Mouse (Mus musculus) heart, embryonic 11.5 days (tissue): ENCODE data around the gene Tspoap1. TPM values are rescaled to one million over a fixed set of nuclear protein-coding genes. Genes with fewer than 3 reads are reported as not detected.

Experiments
- ATAC-seq: fragments of 200-750 bp; cut with Nextera tagmentation; replicated peaks from 2 replicates; pipeline ENCODE4 v1.8.0; 2017; ENCODE audit warnings: moderate library complexity; ENCODE audit not compliant: insufficient number of reproducible peaks, low FRiP score, low TSS enrichment
- H3K27ac ChIP-seq: fragments of 300-500 bp; sonication (generic); 2 replicates; pipeline ENCODE4 v1.5.1; 2014; ENCODE audit warnings: mild to moderate bottlenecking, low read depth, low read length
- H3K27me3 ChIP-seq: fragments of 300-500 bp; sonication (generic); 2 replicates; pipeline ENCODE4 v1.6.1; 2014; ENCODE audit warnings: mild to moderate bottlenecking, low read length, mixed read lengths; ENCODE audit not compliant: control insufficient read depth, insufficient read depth
- H3K36me3 ChIP-seq: fragments of 300-500 bp; sonication (generic); 2 replicates; pipeline ENCODE4 v1.6.1; 2014; ENCODE audit warnings: mild to moderate bottlenecking, low read length, moderate library complexity, mixed read lengths; ENCODE audit not compliant: control insufficient read depth, insufficient read depth
- H3K4me1 ChIP-seq: fragments of 300-500 bp; sonication (generic); 2 replicates; pipeline ENCODE4 v1.6.1; 2014; ENCODE audit warnings: low read length; ENCODE audit not compliant: control insufficient read depth, insufficient read depth
- H3K4me2 ChIP-seq: fragments of 300-500 bp; sonication (generic); 2 replicates; pipeline ENCODE4 v1.6.1; 2014; ENCODE audit warnings: mild to moderate bottlenecking, moderate library complexity
- H3K4me3 ChIP-seq: fragments of 300-500 bp; sonication (generic); 2 replicates; pipeline ENCODE4 v1.5.1; 2014; ENCODE audit warnings: low read depth, low read length
- H3K9ac ChIP-seq: fragments of 300-500 bp; sonication (generic); 2 replicates; pipeline ENCODE4 v1.6.1; 2014; ENCODE audit warnings: mild to moderate bottlenecking, low read depth, low read length, moderate library complexity
- H3K9me3 ChIP-seq: fragments of 300-500 bp; sonication (generic); replicated peaks from 2 replicates; pipeline ENCODE4 v1.6.1; 2016; ENCODE audit warnings: low read length; ENCODE audit not compliant: control insufficient read depth
- WGBS: fragments of 180-500 bp; shearing (Covaris S2); extraction: QIAGEN DNeasy Blood & Tissue Kit; methylation state at CpG from one replicate; pipeline ENCODE4 v1.1.7; 2014; ENCODE audit not compliant: insufficient replicate concordance; 5-methylcytosine and 5-hydroxymethylcytosine counted together
- polyA plus RNA-seq: library from polyadenylated mRNA; unstranded; fragments of >200 nt; fragmentation: Nextera tagmentation; extraction: Ambion mirVana; gene quantifications from 2 replicates; pipeline ENCODE4 v1.2.1, GENCODE M21; 2014

Tspoap1 gene
- polyA plus RNA-seq, 1 experiment from 2014 or later = 0.72 TPM

GRCm38 (mm10) chr11:87725964-87726562 is 34.3 kb upstream of the Tspoap1 start:
- Histone ChIP-seq H3K9me3 (no peaks in the 10 kb centered on the region), H3K27me3 (no peaks in the 10 kb centered on the region), H3K36me3 (no peaks in the 10 kb centered on the region), H3K9ac (peak overlapping the region; percentile 69), H3K4me1 (peaks cover 26% of the 10 kb centered on the region), H3K4me3 (no peak overlapping the region), H3K27ac (peak overlapping the region; percentile 94), H3K4me2 (peak overlapping the region; percentile 56)
- peak; percentile 86 for ATAC-seq
- WGBS = 8% methylated on average over 6 of the region's 6 CpGs

GRCm38 (mm10) chr11:87727021-87727420 is 33.3 kb upstream of the Tspoap1 start:
- H3K27ac ChIP-seq = peak overlapping the region; percentile 94
- 59% methylated on average over 11 of the region's 11 CpGs for WGBS
- H3K9ac ChIP-seq = peak overlapping the region; percentile 44
- H3K4me3 ChIP-seq = no peak overlapping the region
- no peaks in the 10 kb centered on the region for H3K9me3 ChIP-seq
- peaks cover 26% of the 10 kb centered on the region for H3K4me1 ChIP-seq
- ATAC-seq = no peak
- H3K27me3 ChIP-seq = no peaks in the 10 kb centered on the region
- no peaks in the 10 kb centered on the region for H3K36me3 ChIP-seq
- no peak overlapping the region; the same call in 1 of the 2 replicates for H3K4me2 ChIP-seq

- no peak overlapping the region for H3K9ac ChIP-seq
- no peak overlapping the region for H3K4me2 ChIP-seq
- no peaks in the 10 kb centered on the region for H3K9me3 ChIP-seq
- no peak overlapping the region for H3K4me3 ChIP-seq
- peak overlapping the region; percentile 94; the same call in 1 of the 2 replicates for H3K27ac ChIP-seq
- no peak for ATAC-seq
- no peaks in the 10 kb centered on the region for H3K27me3 ChIP-seq
- H3K36me3 ChIP-seq = no peaks in the 10 kb centered on the region
- WGBS = 53% methylated on average over 4 of the region's 4 CpGs
- peaks cover 26% of the 10 kb centered on the region for H3K4me1 ChIP-seq
Measured at GRCm38 (mm10) chr11:87727471-87727870, 32.9 kb upstream of the Tspoap1 start.

GRCm38 (mm10) chr11:87728850-87729592 is 31.3 kb upstream of the Tspoap1 start:
- WGBS = 57% methylated on average over 18 of the region's 18 CpGs
- peak; percentile 11; the same call in 1 of the 2 replicates for ATAC-seq
- no peaks in the 10 kb centered on the region for H3K9me3 ChIP-seq
- H3K27ac ChIP-seq = peak overlapping the region; percentile 92
- H3K27me3 ChIP-seq = no peaks in the 10 kb centered on the region
- peaks cover 26% of the 10 kb centered on the region for H3K4me1 ChIP-seq
- no peaks in the 10 kb centered on the region for H3K36me3 ChIP-seq
- H3K9ac ChIP-seq = peak overlapping the region; percentile 44; the same call in 1 of the 2 replicates
- peak overlapping the region; percentile 49 for H3K4me2 ChIP-seq
- no peak overlapping the region for H3K4me3 ChIP-seq

- Histone ChIP-seq H3K9ac (peak overlapping the region; percentile 44; the same call in 1 of the 2 replicates), H3K9me3 (no peaks in the 10 kb centered on the region), H3K4me3 (no peak overlapping the region), H3K4me2 (peak overlapping the region; percentile 49), H3K4me1 (peaks cover 26% of the 10 kb centered on the region), H3K36me3 (no peaks in the 10 kb centered on the region), H3K27ac (peak overlapping the region; percentile 92), H3K27me3 (no peaks in the 10 kb centered on the region)
- ATAC-seq = peak; percentile 41
- 62% methylated on average over 13 of the region's 13 CpGs for whole genome bisulfite sequencing
Measured at GRCm38 (mm10) chr11:87729593-87730185, 30.7 kb upstream of the Tspoap1 start.

GRCm38 (mm10) chr11:87730652-87731310 is 29.6 kb upstream of the Tspoap1 start:
- Histone ChIP-seq H3K4me3 (no peak overlapping the region), H3K9me3 (no peaks in the 10 kb centered on the region), H3K4me1 (peaks cover 23% of the 10 kb centered on the region), H3K36me3 (no peaks in the 10 kb centered on the region), H3K27ac (no peak overlapping the region), H3K4me2 (peak overlapping the region; percentile 22), H3K27me3 (no peaks in the 10 kb centered on the region), H3K9ac (no peak overlapping the region)
- 63% methylated on average over 10 of the region's 10 CpGs for WGBS
- ATAC-seq = no peak

GRCm38 (mm10) chr11:87734346-87734745 is 26.0 kb upstream of the Tspoap1 start:
- Histone ChIP-seq H3K9me3 (no peaks in the 10 kb centered on the region), H3K27me3 (no peaks in the 10 kb centered on the region), H3K4me3 (no peak overlapping the region), H3K4me2 (peak overlapping the region; percentile 55), H3K9ac (0 out of 2 replicates have a peak overlapping the region, but pooled peaks have one; percentile 50), H3K4me1 (peaks cover 11% of the 10 kb centered on the region), H3K36me3 (no peaks in the 10 kb centered on the region), H3K27ac (no peak overlapping the region)
- ATAC-seq = no peak
- 46% methylated on average over 5 of the region's 5 CpGs for WGBS

GRCm38 (mm10) chr11:87735691-87736090 is 24.6 kb upstream of the Tspoap1 start:
- Histone ChIP-seq H3K9ac (peak overlapping the region; percentile 80; the same call in 1 of the 2 replicates), H3K4me2 (peak overlapping the region; percentile 77), H3K36me3 (0 out of 2 replicates have a peak, but pooled peaks cover 2% of the 10 kb centered on the region), H3K27me3 (no peaks in the 10 kb centered on the region), H3K4me3 (no peak overlapping the region), H3K4me1 (peaks cover 11% of the 10 kb centered on the region; the same call in 1 of the 2 replicates), H3K9me3 (no peaks in the 10 kb centered on the region), H3K27ac (peak overlapping the region; percentile 82)
- WGBS = 49% methylated on average over 6 of the region's 6 CpGs
- ATAC-seq = no peak
